Mouse (Mus musculus) spleen, postnatal 14 days (tissue): ENCODE data around the gene Afp.

ENCODE experiments used
- DNase-seq, 2 experiments: peaks; one replicate each; pipeline ENCODE4 v3.0.0; 2021 to 2022; ENCODE audit warnings: low spot score in 2 of 2

The Afp gene

GRCm38 (mm10) chr5:90507411-90507949 is 16.9 kb downstream of the Afp start:
- no peak for DNase-seq

- DNase-seq = no peak
These were observed 19.5 kb downstream of the Afp start for GRCm38 (mm10) chr5:90509828-90510592.

- no peak for DNase-seq
These were observed 21.9 kb downstream of the Afp start for GRCm38 (mm10) chr5:90512288-90512955.

GRCm38 (mm10) chr5:90515561-90515960 is 25.0 kb downstream of the Afp start:
- DNase-seq = no peak

- DNase-seq = no peak
These were observed 28.0 kb downstream of the Afp start, which contains the start of gene Afm for GRCm38 (mm10) chr5:90518356-90519100. Afm (plus strand) TSS chr5:90518932.

DNA sequence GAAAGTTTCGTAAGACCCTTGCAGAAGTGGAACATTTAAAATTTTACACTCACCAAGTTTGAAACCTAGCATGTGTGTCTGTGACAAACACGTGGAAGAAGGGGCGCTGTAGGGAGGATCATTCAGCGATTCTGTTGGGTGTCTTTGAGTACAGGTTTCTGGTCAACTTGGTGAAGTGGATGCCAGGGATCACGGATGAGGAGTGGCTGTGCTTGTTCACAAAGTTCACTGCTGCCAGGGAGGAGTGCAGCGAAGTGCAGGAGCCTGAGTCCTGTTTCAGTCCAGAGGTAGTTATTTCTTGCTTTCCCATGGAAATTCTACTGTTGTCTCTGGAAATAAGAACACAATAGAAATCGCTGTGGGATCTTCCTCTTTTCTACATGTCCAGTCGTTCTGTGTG is 60.7 kb downstream of the Afp start:
- DNase-seq = no peak

DNA sequence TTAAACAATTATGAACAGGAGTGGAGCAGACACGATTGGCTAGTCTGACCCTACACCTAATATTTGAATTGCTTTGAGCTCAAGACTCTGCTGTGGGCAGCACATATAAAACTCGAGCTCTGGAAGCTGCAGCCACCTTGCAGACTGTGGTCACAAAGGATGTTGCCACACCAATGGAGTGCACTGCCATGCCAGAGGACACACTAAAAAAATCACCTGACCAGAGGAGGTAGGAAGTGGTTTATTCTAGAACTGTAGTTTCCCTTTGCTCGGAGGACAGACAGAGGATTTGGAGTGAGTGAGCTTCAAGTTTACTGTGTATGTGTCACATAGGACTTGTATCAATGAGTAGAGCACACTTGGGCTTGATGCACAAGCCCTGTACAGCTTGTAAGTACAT is 65.5 kb downstream of the Afp start:
- DNase-seq = no peak
